Mouse (Mus musculus): ENCODE measurements around the gene Morn5. TPM values are rescaled to one million over a fixed set of nuclear protein-coding genes. Genes with fewer than 3 reads are reported as not detected.

Gene Morn5
- polyA plus RNA-seq, 1 experiment, result not detected

GRCm38 (mm10) chr2:36090853-36091741 lies 41.8 kb downstream of the Morn5 start:
- no peak for TF ChIP-seq GATA1 (IDR thresholded peaks at IDR 0.05; ENCODE audit: low read length)

- no peak for TF ChIP-seq GATA1 (IDR thresholded peaks at IDR 0.05; ENCODE audit: low read length)
Measured at GRCm38 (mm10) chr2:36092748-36093147, 43.5 kb downstream of the Morn5 start.

- no peak for TF ChIP-seq GATA1 (IDR thresholded peaks at IDR 0.05; ENCODE audit: low read length)
Measured at GRCm38 (mm10) chr2:36093301-36093700, 44.0 kb downstream of the Morn5 start.

GRCm38 (mm10) chr2:36093914-36094475 lies 44.7 kb downstream of the Morn5 start:
- no peak for TF ChIP-seq GATA1 (IDR thresholded peaks at IDR 0.05; ENCODE audit: low read length)

GRCm38 (mm10) chr2:36097129-36097815 lies 48.0 kb downstream of the Morn5 start:
- no peak for TF ChIP-seq GATA1 (IDR thresholded peaks at IDR 0.05; ENCODE audit: low read length)

GRCm38 (mm10) chr2:36098021-36098420 lies 48.8 kb downstream of the Morn5 start:
- TF ChIP-seq GATA1 (IDR thresholded peaks at IDR 0.05; ENCODE audit: low read length), result no peak

GRCm38 (mm10) chr2:36099739-36100138 lies 50.5 kb downstream of the Morn5 start:
- TF ChIP-seq GATA1 (IDR thresholded peaks at IDR 0.05; ENCODE audit: low read length), result no peak

GRCm38 (mm10) chr2:36101866-36102558 lies 52.8 kb downstream of the Morn5 start:
- no peak for TF ChIP-seq GATA1 (IDR thresholded peaks at IDR 0.05; ENCODE audit: low read length)

- no peak for TF ChIP-seq GATA1 (IDR thresholded peaks at IDR 0.05; ENCODE audit: low read length)
Measured at GRCm38 (mm10) chr2:36102559-36102946, 53.3 kb downstream of the Morn5 start.

- TF ChIP-seq GATA1 (IDR thresholded peaks at IDR 0.05; ENCODE audit: low read length), result no peak
Measured at GRCm38 (mm10) chr2:36103069-36103554, 53.9 kb downstream of the Morn5 start.

- TF ChIP-seq GATA1 (IDR thresholded peaks at IDR 0.05; ENCODE audit: low read length), result no peak
Measured at GRCm38 (mm10) chr2:36103555-36104367, 54.5 kb downstream of the Morn5 start.

- no peak for TF ChIP-seq GATA1 (IDR thresholded peaks at IDR 0.05; ENCODE audit: low read length)
Measured at GRCm38 (mm10) chr2:36104436-36104955, 55.2 kb downstream of the Morn5 start.

GRCm38 (mm10) chr2:36104956-36105741 lies 55.9 kb downstream of the Morn5 start, which contains the start of gene Lhx6:
Gene Lhx6, minus strand, starts transcription at chr2:36105408.
- TF ChIP-seq GATA1 (IDR thresholded peaks at IDR 0.05; ENCODE audit: low read length), result no peak

- TF ChIP-seq GATA1 (IDR thresholded peaks at IDR 0.05; ENCODE audit: low read length), result no peak
Measured at GRCm38 (mm10) chr2:36108615-36109014, 59.4 kb downstream of the Morn5 start.

All from G1E-ER4 (cell line).